Mouse (Mus musculus): ENCODE data around the gene Shcbp1l.

- TF ChIP-seq CTCF (IDR thresholded peaks at IDR 0.05; ENCODE audit: borderline replicate concordance, control insufficient read depth, extremely low read depth, insufficient read depth, low read length, poor library complexity) (no peak), POLR2A (IDR thresholded peaks at IDR 0.05; ENCODE audit: control insufficient read depth, extremely low read depth, insufficient read depth, low read length, poor library complexity) (no peak)
Measured at GRCm38 (mm10) chr1:153380746-153381282, 44.1 kb upstream of the Shcbp1l start.

Measured in thymus, adult 2 months (tissue).